Mouse (Mus musculus): ENCODE measurements around the gene Vps54.
"Not testable (repeated sequence)": the region's sequence is repeated elsewhere in the genome, so short reads cannot be mapped to it uniquely, and the experiment has no call there.

The Vps54 gene

GRCm38 (mm10) chr11:21241351-21241750 lies 2.3 kb downstream of the Vps54 start:
- DNase-seq (ENCODE audit: low spot score in 2 of 2) = no peak

GRCm38 (mm10) chr11:21247203-21247865 lies 8.3 kb downstream of the Vps54 start:
- no peak for DNase-seq (ENCODE audit: low spot score in 2 of 2)

- DNase-seq (ENCODE audit: low spot score in 2 of 2) = no peak
Observed at GRCm38 (mm10) chr11:21247940-21248339, 8.9 kb downstream of the Vps54 start.

DNA sequence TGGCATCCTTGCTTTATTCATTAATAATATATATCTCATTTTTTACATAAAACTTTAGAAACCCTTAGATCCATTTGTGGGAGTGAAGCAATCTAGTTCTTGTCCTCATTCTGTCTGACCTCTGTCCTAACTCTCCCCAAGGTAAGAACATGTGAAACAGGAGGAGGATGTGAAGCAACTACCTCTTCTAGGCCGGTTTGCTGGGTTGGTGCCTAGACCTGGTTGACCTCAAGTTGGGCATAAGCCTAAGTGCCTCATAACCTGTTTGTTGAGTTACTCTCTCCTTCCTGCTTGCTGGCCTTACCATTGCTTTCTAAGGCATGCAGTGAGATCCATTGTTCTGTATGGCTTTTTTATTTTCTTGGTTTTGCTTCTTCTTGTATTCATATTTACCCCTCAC lies 11.3 kb downstream of the Vps54 start:
- no peak for DNase-seq (ENCODE audit: low spot score in 2 of 2)

DNA sequence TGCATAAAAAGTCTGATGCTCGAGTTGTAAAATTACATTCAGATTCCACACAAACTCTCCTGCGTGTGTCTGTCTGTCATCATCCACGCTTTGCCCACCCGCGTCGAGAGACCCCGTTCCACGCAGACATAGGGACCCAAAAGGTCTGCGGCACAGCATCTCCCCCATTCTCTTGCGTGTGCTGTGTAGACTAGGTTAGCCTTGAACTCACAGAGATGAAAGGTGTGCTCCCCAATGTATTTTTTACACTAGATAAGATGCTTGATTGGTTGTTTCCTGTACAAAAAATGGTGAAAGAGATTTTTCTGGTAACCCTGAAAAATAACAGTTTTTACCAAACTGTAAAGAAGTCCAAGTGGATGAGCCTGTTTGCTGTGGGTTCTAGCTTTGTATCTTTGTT lies 19.5 kb downstream of the Vps54 start:
- not testable (repeated sequence) for DNase-seq (ENCODE audit: low spot score in 2 of 2)

- no peak for DNase-seq (ENCODE audit: low spot score in 2 of 2)
Observed at GRCm38 (mm10) chr11:21265423-21265822, 26.3 kb downstream of the Vps54 start.

DNA sequence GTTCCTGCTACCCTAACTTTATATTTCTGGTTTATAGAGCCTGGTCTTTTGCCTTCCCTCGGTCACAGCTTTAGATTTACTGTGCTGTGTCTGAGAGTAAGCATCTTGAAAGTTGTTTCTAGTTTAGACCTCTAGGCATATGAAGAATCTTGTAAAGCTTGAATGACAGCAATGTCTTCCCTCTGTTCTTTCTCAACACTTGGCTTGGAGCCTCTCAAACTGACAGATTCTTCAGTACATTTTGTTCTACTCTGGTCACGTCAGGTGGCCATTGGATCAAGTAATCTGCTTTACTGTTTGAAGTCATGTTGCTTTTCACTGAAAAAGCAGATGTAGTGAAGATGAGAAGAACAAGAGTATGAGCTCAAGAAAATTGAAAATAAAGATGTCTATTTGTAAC lies 37.1 kb downstream of the Vps54 start:
- DNase-seq (ENCODE audit: low spot score in 2 of 2) = no peak

DNA sequence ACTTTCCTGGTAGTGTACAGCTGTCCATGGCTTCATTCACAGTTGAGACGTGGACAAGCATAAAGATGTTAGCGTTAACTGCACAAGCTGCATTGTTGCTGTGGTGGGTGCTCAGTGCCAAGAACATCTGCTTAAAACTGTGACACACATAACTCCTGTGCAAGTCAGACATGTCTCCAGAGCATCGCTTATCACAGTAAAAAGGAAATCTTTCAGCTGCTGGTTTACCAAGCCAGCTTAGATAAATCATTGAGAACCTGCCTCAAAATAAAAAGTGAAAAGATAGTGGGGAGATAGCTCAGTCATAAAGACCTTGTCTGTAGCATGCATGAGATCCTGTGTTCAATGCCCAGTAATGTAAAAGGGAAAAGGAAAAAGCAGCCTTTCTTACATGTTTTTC lies 47.3 kb downstream of the Vps54 start:
- DNase-seq (ENCODE audit: low spot score in 2 of 2) = no peak

DNA sequence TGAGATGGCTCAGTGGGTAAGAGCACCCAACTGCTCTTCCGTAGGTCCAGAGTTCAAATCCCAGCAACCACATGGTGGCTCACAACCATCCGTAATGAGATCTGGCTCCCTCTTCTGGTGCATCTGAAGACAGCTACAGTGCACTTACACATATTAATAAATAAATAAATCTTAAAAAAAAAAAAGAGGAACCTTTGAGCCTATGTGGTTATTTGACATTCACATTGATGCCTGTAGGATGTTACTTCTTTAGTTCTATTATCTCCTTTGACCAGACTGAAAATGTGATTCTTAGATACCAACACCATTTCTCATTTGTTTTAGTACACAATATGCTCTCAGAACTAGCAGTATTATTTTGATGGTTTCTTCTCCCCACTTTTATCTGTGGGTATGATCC lies 49.1 kb downstream of the Vps54 start:
- not testable (repeated sequence) for DNase-seq (ENCODE audit: low spot score in 2 of 2)

DNA sequence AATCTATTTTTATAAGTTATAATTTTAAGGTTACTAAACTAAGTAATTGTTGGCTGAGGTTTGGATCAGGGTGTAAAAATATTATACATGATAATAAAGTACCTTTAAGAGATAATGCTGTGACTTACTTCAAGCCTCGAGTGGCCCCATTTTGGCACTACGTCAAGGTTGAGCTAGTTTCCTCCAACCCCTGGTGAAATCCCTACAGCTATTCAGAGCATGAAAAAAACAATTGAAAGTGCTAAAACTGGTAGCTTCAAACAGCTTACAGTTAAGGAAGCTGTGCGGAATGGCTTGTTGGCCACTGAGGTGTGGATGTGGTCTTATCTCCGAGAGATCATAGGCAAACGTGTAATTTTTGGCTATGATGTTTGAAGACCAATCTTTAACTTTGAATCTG lies 56.4 kb downstream of the Vps54 start:
- no peak for DNase-seq (ENCODE audit: low spot score in 2 of 2)

GRCm38 (mm10) chr11:21303619-21304018 lies 64.5 kb downstream of the Vps54 start:
- no peak for DNase-seq (ENCODE audit: low spot score in 2 of 2)

DNA sequence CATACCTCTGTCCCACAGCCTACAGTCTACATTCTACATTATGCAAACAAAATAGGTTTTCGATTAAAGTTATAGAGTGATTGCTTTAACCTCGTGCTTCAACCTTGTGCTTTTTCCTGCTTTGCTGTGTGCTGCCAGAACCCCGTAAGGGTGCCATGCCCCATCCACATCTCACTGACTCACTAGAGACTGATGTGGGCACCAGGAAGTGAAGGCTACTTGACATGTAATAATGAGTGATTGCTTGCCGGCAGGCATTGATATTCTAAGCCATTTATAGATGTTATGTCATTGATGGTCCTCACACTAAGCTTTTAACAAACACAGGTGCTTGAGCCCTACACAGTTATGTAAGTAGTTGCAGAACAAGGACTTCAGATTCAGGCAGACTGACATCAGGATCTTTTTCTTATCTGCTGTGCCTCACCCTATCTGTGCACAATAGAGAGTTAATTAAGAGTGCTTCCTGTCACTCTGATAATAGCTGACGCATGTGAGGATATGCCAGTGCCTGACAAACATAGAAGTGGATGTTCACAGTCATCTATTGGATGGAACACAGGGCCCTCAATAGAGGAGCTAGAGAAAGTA lies 68.1 kb downstream of the Vps54 start:
- no peak for DNase-seq (ENCODE audit: low spot score in 2 of 2)

- DNase-seq (ENCODE audit: low spot score in 2 of 2) = no peak
Observed at GRCm38 (mm10) chr11:21308119-21308518, 69.0 kb downstream of the Vps54 start.

DNA sequence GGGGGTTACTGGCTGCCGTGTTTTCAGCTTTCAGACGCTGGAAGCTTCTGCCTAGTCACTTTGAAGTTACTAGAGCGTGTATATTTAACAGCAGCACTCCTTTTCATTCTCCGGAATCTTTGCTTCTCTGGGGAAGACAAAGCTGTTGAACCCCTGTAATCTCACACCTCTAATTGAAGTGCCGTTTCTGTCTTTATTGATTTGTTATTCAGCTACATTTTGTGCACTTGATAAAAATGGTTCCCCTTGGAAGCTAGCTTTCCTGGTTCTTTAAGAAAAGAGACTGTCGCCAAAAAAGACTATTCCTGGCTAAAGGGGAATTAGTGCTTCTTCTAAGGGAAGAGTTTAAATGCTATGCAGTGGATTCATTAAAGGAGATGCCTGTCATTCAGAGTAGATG lies 70.4 kb downstream of the Vps54 start:
- DNase-seq (ENCODE audit: low spot score in 2 of 2) = no peak

GRCm38 (mm10) chr11:21313922-21314657 lies 75.0 kb downstream of the Vps54 start:
- DNase-seq (ENCODE audit: low spot score in 2 of 2) = no peak

DNA sequence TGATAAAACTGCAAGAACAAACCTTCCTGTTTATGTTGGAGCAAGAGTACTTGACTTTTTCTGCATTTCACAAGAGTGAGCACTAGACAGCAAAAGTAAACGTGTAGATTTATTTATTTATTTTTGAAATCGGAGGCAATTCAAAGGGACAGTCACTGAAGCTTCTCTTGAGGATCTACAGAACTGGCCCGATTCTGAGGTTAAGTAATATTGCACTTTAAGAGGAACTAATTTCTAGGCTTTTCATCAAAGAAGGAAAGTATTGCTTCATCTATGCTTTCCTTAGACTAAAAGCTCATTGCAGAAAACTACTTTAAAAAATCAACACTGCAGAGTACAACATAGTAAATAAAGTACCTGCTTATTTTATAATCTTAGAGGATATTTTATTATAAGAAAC lies 82.5 kb downstream of the Vps54 start:
- DNase-seq (ENCODE audit: low spot score in 2 of 2) = no peak

DNA sequence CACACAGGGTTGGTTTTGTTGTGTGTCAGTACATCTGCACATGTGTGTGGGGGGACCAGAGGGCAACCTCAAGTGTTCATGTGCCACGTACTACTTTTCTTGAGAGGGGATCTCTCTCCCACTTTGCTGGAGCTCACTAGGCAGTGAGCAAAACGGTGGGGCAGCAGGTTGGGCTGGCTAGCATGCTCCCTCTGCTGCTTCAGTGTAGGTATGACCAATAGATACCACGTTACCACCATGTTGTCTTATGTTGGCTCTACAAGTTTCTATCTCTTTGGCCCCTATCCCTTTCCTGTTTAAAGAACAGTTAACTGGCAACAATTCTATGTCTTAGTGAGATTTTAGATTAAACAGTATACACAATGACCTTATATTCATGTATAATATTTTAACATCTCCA lies 83.3 kb downstream of the Vps54 start:
- no peak for DNase-seq (ENCODE audit: low spot score in 2 of 2)

DNA sequence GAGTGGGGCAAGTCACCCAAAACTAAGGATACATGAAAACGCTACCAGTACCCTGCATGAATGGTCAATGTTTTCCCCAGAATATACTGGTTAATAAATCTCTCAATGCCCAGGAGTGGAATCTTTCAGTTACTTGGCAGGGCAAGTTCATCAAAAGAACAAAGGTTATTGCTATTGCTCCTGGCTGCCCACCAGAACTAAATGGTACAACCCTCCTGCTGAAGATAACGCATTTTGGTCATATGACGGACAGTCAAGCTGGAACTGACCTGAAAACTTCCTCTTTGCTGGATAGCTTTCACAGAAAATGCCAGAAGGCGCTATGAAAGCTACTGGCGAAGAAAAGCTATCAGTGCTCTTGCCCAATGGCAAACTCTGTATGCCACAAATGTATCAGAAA lies 86.7 kb downstream of the Vps54 start:
- DNase-seq (ENCODE audit: low spot score in 2 of 2) = no peak

GRCm38 (mm10) chr11:21326770-21327169 lies 87.7 kb downstream of the Vps54 start:
- no peak for DNase-seq (ENCODE audit: low spot score in 2 of 2)

- no peak for DNase-seq (ENCODE audit: low spot score in 2 of 2)
Observed at GRCm38 (mm10) chr11:21327486-21327885, 88.4 kb downstream of the Vps54 start.

GRCm38 (mm10) chr11:21328141-21328540 lies 89.1 kb downstream of the Vps54 start:
- DNase-seq (ENCODE audit: low spot score in 2 of 2) = no peak

- DNase-seq (ENCODE audit: low spot score in 2 of 2) = no peak
Observed at GRCm38 (mm10) chr11:21332639-21333295, 93.7 kb downstream of the Vps54 start.

DNA sequence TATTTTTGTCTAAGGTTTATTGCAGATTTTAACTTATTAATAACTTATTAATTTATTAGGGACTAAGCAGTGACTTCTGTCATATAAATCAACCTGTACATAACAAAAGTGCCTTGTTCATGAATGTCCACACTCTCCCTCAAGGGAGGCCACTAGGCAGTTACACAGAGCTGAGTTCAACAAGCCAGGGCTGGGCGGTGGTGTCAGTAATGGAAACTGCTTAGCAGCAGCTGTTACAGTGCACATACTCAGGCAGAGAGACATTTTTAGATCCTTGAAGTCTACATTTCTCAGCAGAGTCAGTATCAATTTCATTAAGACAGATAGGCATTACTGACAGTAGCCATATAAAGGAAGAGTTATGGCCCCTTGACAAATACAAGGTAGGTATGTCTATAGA lies 98.8 kb downstream of the Vps54 start:
- DNase-seq (ENCODE audit: low spot score in 2 of 2) = no peak
